Mouse (Mus musculus) MEL-GATA-1-ER (cell line): ENCODE results near the gene Cd247.

Experiments used
- DNase-seq: peaks from one replicate; pipeline ENCODE4 v3.0.0-alpha.2; 2012; ENCODE audit warnings: low read depth; ENCODE audit errors: extremely low read depth

The Cd247 gene

DNA sequence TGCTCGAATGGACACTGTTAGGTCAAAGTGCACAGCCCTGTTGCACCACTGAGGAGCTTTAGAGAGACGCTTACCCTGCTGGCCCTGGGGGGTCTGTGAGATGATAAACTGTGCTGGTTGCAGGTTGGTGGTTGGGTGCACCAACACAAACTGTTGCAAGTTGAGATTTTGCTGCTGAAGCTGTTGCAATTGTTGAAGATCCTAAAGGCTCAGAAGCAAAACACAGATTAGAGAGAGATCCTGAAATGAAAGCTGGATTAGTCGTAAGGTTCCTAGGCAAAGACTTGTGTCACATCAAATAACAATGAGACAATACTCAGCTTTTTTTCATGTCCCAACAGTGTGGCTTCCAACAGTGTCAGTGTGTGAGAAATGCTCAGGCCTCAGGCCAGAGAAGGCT is 120.3 kb downstream of the Cd247 start:
- no peak for DNase-seq

DNA sequence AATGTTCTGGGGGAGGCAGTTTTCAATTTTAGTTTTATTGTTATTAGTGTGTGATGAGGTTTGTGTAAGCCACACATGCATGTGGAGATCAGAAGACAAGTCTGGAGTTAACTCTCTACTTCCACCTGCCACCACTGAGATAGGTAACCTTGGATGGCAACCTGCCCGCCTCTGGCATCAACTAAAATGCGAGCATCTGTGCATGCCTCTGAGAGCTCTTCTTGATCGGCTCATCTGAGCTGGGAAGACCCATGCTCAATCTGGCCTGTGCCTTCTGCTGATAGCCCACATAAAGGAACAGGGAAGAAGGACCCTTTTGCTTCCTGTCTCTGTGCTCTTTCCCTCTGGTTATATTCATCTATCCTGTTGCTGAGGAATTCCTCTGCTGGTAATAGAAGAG is 121.0 kb downstream of the Cd247 start:
- no peak for DNase-seq

DNA sequence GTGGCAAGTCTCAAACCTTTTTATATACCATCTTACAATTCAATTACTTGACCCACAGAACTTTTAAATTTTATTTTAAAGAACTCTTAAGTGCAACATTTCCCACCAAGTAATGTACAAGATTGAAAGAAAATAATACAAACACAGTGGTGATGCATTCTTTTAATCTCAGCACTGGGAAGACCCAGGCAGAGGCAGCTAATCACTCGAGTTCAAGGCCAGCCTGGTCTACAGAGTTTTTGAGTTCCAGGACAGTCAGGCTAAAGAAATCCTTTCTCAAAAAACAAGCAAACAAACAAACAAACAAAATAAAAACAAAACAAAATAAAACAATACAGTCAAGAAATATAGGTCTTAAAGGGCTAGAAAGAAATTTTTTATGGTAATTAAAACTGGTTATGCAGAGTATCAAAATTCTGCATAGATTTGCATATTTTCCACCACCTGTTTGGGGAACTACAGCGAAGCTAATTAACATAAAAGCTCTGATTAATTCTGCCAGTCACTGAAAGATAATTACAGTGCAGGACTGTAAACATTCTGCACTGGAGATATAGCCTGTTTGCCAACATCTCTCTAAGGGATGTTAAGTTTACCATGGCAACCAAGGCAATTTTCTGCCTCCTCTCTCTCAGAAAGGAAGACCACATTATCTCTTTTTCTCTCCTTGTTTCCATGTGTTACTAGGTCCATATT is 125.4 kb downstream of the Cd247 start:
- DNase-seq = no peak

DNA sequence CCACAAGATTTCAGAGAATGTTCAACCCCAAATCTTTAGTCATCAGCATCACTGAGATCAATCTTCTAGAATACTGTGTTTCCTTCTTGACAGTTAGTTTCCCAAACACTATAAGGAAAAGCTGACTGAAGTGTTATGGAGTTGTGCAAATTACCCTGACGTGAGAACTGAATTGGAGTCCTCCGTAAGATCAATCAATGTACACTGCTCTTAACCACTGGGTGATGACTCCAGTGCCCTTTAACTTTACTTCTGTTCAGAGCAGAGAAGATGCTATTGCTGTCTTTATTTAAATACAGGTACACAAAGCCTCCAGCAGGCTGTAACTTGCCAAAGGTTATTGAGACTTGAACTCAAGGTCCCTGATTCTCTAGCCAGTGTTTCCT is 125.9 kb downstream of the Cd247 start:
- DNase-seq = no peak

GRCm38 (mm10) chr1:165921026-165921425 is 132.5 kb downstream of the Cd247 start:
- DNase-seq = no peak

GRCm38 (mm10) chr1:165922488-165922887 is 134.0 kb downstream of the Cd247 start:
- DNase-seq = no peak

DNA sequence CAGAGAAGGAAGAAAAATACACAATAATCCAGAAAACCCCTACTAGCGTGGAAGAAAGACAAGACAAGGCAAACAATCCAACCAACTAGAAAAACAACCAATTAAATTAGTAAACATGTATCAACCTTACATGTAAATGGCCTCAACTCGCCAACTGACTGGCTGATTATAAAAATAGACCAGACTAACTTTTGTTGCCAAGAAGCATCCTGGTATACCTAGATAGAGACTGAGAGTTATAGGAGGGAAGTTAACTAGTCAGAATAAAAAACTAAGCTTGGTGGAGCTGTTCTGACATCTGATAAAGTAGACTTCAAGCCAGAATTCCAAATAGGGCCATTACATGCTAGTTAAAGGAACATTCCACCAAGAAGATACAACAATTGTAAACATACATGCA is 136.7 kb downstream of the Cd247 start:
- no peak for DNase-seq
